ENCODE assay signal across 20 mouse cellular contexts in the genomic region with DNA sequence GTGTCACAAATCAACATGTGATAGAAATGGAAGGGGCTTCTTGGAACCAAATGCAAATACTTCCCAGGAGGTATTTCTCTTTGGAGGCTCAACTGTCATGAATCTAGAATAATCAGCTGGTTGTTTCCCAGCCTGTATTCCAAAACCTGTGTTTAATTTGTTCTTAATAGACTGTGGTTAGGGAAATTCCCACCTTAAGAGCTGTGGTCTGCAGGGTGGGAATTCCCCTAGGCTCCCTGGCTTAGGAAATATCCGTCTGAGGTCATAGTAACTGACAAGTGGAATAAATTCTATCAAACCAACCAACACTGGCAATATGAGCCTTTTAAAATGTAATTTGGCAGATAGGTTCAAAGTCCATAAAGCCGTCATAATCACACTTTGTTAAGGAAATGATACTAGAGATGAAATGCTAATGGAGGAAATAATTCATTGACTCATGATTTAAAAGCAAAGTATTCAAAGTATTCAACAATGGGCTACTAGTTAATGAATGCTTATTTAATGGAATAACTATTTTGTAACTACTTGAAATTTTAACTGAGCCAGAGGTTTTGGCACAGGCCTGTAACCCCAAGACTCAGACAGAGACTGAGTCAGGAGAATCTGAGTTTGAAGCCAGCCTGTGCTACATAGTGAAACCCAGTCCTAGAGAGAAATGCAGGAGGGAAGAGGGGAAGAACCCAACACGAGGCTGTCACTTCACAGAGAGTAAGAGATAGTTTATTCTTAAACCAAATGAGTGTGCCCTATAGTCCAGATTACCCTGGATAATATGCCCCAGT.
DNase-seq lines count a peak whose midpoint lies in the region; ATAC-seq and TF ChIP-seq lines count a peak whose summit lies in the region.
"Had no signal": no experiment of that assay in that cellular context is flagged by ENCODE, and none has a peak within 500 bp of the region (broad histone marks: within the 10 kb centered on the region; RNA-seq: fewer than 3 reads in every experiment).

No protein-coding gene starts in this region.

- H3K9me3 ChIP-seq in hindbrain, embryonic 16.5 days (ENCODE audit: control insufficient read depth, low read length): no peaks in the 10 kb centered on the region
- H3K9me3 ChIP-seq: forebrain, embryonic 13.5 days; kidney, embryonic 15.5 days; limb, embryonic 15.5 days; megakaryocyte, embryonic 14.5 days; stomach, embryonic 15.5 days had no signal

- H3K9ac ChIP-seq in liver, adult 2 months (ENCODE audit: low read depth, low read length): no peak overlapping the region
- no peak overlapping the region for H3K9ac ChIP-seq in hindbrain, embryonic 16.5 days (ENCODE audit: low read depth, low read length)
- H3K9ac ChIP-seq: forebrain, embryonic 13.5 days; kidney, embryonic 15.5 days; limb, embryonic 15.5 days; liver, postnatal 0 days; stomach, embryonic 15.5 days had no signal

- H3K27ac ChIP-seq in liver, adult 2 months (replicated peaks; ENCODE audit: insufficient read depth, low read depth, low read length): no peak overlapping the region
- H3K27ac ChIP-seq in hindbrain, embryonic 16.5 days (ENCODE audit: low read depth, low read length): no peak overlapping the region
- H3K27ac ChIP-seq: forebrain, embryonic 13.5 days; kidney, embryonic 15.5 days; limb, embryonic 15.5 days; stomach, embryonic 15.5 days had no signal

- TF ChIP-seq CTCF in liver, adult 2 months (IDR thresholded peaks at IDR 0.05; ENCODE audit: low read depth, low read length): no peak

- DNase-seq in liver, adult 2 months (ENCODE audit: extremely low read depth, low read depth, low spot score): peak; percentile 18
- DNase-seq in liver: no peak
- DNase-seq in gastrocnemius, adult 18-20 months (ENCODE audit: low spot score): no peak
- DNase-seq in c-Kit-positive CD71-positive TER-119-positive erythroid progenitor cells, embryonic 14.5 days (ENCODE audit: low spot score): no peak
- DNase-seq: adrenal gland, postnatal 36 days; cerebellum, adult 18-20 months; cerebellum, postnatal 36 days; gastrocnemius, postnatal 25 days; liver, postnatal 0 days; lung, postnatal 14 days; retina, postnatal 1 day; thymus, adult 2 months had no signal

- ATAC-seq in CD4-positive, CD25-positive, alpha-beta regulatory T cell, adult 4 months: peak; percentile 85
- ATAC-seq in activated CD4-positive, CD25-positive, alpha-beta regulatory T cell, adult 4 months: peak; percentile 49
- ATAC-seq in hindbrain, embryonic 16.5 days: no peak
- ATAC-seq: forebrain, embryonic 13.5 days; liver, postnatal 0 days had no signal

- no peaks in the 10 kb centered on the region for H3K36me3 ChIP-seq in liver, adult 2 months (ENCODE audit: control insufficient read depth, insufficient read depth, low read length)
- H3K36me3 ChIP-seq in hindbrain, embryonic 16.5 days (ENCODE audit: control insufficient read depth, insufficient read depth, low read length): no peaks in the 10 kb centered on the region
- H3K36me3 ChIP-seq: kidney, embryonic 15.5 days; limb, embryonic 15.5 days; stomach, embryonic 15.5 days had no signal

- no peak overlapping the region for H3K4me3 ChIP-seq in liver, adult 2 months (ENCODE audit: insufficient read depth, low read depth, low read length)
- no peak overlapping the region for H3K4me3 ChIP-seq in hindbrain, embryonic 16.5 days (ENCODE audit: low read length)
- H3K4me3 ChIP-seq: forebrain, embryonic 13.5 days; kidney, embryonic 15.5 days; limb, embryonic 15.5 days; megakaryocyte, embryonic 14.5 days; stomach, embryonic 15.5 days had no signal

- no peaks in the 10 kb centered on the region; the same call in 1 of the 2 replicates for H3K79me2 ChIP-seq in liver, adult 2 months (ENCODE audit: control insufficient read depth, insufficient read depth, low read length)

- no peak for TF ChIP-seq POLR2A in liver, adult 2 months (IDR thresholded peaks at IDR 0.05; ENCODE audit: extremely low read depth, insufficient read depth, low read length)

- no peaks in the 10 kb centered on the region for H3K27me3 ChIP-seq in liver, adult 2 months (ENCODE audit: control insufficient read depth, insufficient read depth, low read length)
- H3K27me3 ChIP-seq in hindbrain, embryonic 16.5 days (replicated peaks; ENCODE audit: control insufficient read depth, insufficient read depth, low read length): no peaks in the 10 kb centered on the region
- H3K27me3 ChIP-seq: forebrain, embryonic 13.5 days; kidney, embryonic 15.5 days; limb, embryonic 15.5 days; megakaryocyte, embryonic 14.5 days; stomach, embryonic 15.5 days had no signal

- H3K4me2 ChIP-seq in hindbrain, embryonic 16.5 days (ENCODE audit: low read length): no peak overlapping the region
- H3K4me2 ChIP-seq: forebrain, embryonic 13.5 days; kidney, embryonic 15.5 days; limb, embryonic 15.5 days; stomach, embryonic 15.5 days had no signal

- WGBS in liver, adult 2 months: 66% methylated on average over 3 of the region's 3 CpGs
- 70% methylated on average over 3 of the region's 3 CpGs for WGBS in hindbrain, embryonic 16.5 days

- H3K4me1 ChIP-seq in liver, adult 2 months (ENCODE audit: control insufficient read depth, insufficient read depth, low read length): peaks cover 2% of the 10 kb centered on the region; the same call in 1 of the 2 replicates
- H3K4me1 ChIP-seq in hindbrain, embryonic 16.5 days (ENCODE audit: control insufficient read depth, insufficient read depth, low read depth, low read length): no peaks in the 10 kb centered on the region
